Mouse (Mus musculus): ENCODE results near the gene Mapk13. TPM values are rescaled to one million over a fixed set of nuclear protein-coding genes. Genes with fewer than 3 reads are reported as not detected.
A peak's percentile ranks its signal among the peaks of the same experiment; 100 is the strongest.
"Not testable (repeated sequence)": the region's sequence is repeated elsewhere in the genome, so short reads cannot be mapped to it uniquely, and the experiment has no call there.

The Mapk13 gene
- 126 and 130 TPM in 2 replicates for polyA plus RNA-seq (2015; fragmentation: Nextera tagmentation; extraction: Ambion mirVana)

- Histone ChIP-seq H3K27ac (peak within 1 kb of the TSS; percentile 75), H3K4me2 (peak within 1 kb of the TSS; percentile 90), H3K9ac (peak within 1 kb of the TSS; percentile 50), H3K27me3 (peaks cover 11% of the 10 kb centered on the region; the same call in 1 of the 2 replicates), H3K4me3 (peak within 1 kb of the TSS; percentile 55), H3K9me3 (no peaks in the 10 kb centered on the region), H3K36me3 (no peaks in the 10 kb centered on the region), H3K4me1 (peaks cover 26% of the 10 kb centered on the region)
- WGBS = under 1% methylated on average over 30 of the region's 58 CpGs
- ATAC-seq (ENCODE audit: insufficient number of reproducible peaks, low FRiP score, low TSS enrichment, low read depth) = no peak
Observed at GRCm38 (mm10) chr17:28769121-28769874, at the start of gene Mapk13. Gene Mapk13 (plus strand): TSS chr17:28769297.

- Histone ChIP-seq H3K9me3 (no peaks in the 10 kb centered on the region), H3K27me3 (no peaks in the 10 kb centered on the region), H3K4me3 (no peak within 1 kb of the TSS), H3K9ac (no peak within 1 kb of the TSS), H3K36me3 (peaks cover 83% of the 10 kb centered on the region), H3K4me2 (no peak within 1 kb of the TSS), H3K4me1 (no peaks in the 10 kb centered on the region), H3K27ac (no peak within 1 kb of the TSS)
- no peak for ATAC-seq (ENCODE audit: insufficient number of reproducible peaks, low FRiP score, low TSS enrichment, low read depth)
- 90% methylated on average over 4 of the region's 4 CpGs for WGBS
Observed at GRCm38 (mm10) chr17:28725783-28726182, 43.3 kb upstream of the Mapk13 start, which contains the start of gene AC170998.1. Gene AC170998.1 (plus strand): TSS chr17:28726083.

- H3K9me3 ChIP-seq; ATAC-seq (ENCODE audit: insufficient number of reproducible peaks, low FRiP score, low TSS enrichment, low read depth); H3K9ac ChIP-seq; H3K27me3 ChIP-seq; H3K27ac ChIP-seq; H3K4me2 ChIP-seq; H3K4me1 ChIP-seq; H3K4me3 ChIP-seq: not testable (repeated sequence)
- 79% methylated on average over 11 of the region's 11 CpGs for WGBS
- H3K36me3 ChIP-seq = peaks cover 89% of the 10 kb centered on the region
Observed at GRCm38 (mm10) chr17:28727511-28727910, 41.6 kb upstream of the Mapk13 start.

GRCm38 (mm10) chr17:28735317-28736105, 33.6 kb upstream of the Mapk13 start:
- H3K36me3 ChIP-seq = peaks cover 58% of the 10 kb centered on the region
- WGBS = 90% methylated on average over 6 of the region's 6 CpGs
- ATAC-seq (ENCODE audit: insufficient number of reproducible peaks, low FRiP score, low TSS enrichment, low read depth) = no peak

GRCm38 (mm10) chr17:28736486-28736885, 32.6 kb upstream of the Mapk13 start:
- Histone ChIP-seq H3K9me3 (no peaks in the 10 kb centered on the region), H3K4me2 (no peak overlapping the region), H3K27me3 (no peaks in the 10 kb centered on the region), H3K36me3 (peaks cover 57% of the 10 kb centered on the region), H3K4me1 (no peaks in the 10 kb centered on the region), H3K4me3 (no peak overlapping the region), H3K9ac (no peak overlapping the region), H3K27ac (no peak overlapping the region)
- 69% methylated on average over 4 of the region's 4 CpGs for WGBS
- no peak for ATAC-seq (ENCODE audit: insufficient number of reproducible peaks, low FRiP score, low TSS enrichment, low read depth)

More at GRCm38 (mm10) chr17:28735317-28736105, 33.6 kb upstream of the Mapk13 start:
- Histone ChIP-seq H3K4me2 (no peak overlapping the region), H3K9me3 (no peaks in the 10 kb centered on the region), H3K4me3 (no peak overlapping the region), H3K4me1 (no peaks in the 10 kb centered on the region), H3K27ac (no peak overlapping the region), H3K9ac (no peak overlapping the region), H3K27me3 (no peaks in the 10 kb centered on the region)

GRCm38 (mm10) chr17:28737973-28738372, 31.1 kb upstream of the Mapk13 start:
- no peaks in the 10 kb centered on the region for H3K9me3 ChIP-seq
- no peak overlapping the region for H3K27ac ChIP-seq
- no peak for ATAC-seq (ENCODE audit: insufficient number of reproducible peaks, low FRiP score, low TSS enrichment, low read depth)
- H3K9ac ChIP-seq = no peak overlapping the region
- H3K36me3 ChIP-seq = peaks cover 56% of the 10 kb centered on the region
- H3K4me3 ChIP-seq = no peak overlapping the region
- H3K27me3 ChIP-seq = no peaks in the 10 kb centered on the region
- H3K4me2 ChIP-seq = no peak overlapping the region
- no peaks in the 10 kb centered on the region for H3K4me1 ChIP-seq
- WGBS = 85% methylated on average over 4 of the region's 4 CpGs

GRCm38 (mm10) chr17:28739244-28739643, 29.9 kb upstream of the Mapk13 start:
- Histone ChIP-seq H3K9me3 (no peaks in the 10 kb centered on the region), H3K4me2 (no peak overlapping the region), H3K27ac (no peak overlapping the region), H3K4me1 (no peaks in the 10 kb centered on the region), H3K9ac (no peak overlapping the region), H3K36me3 (peaks cover 64% of the 10 kb centered on the region), H3K4me3 (no peak overlapping the region), H3K27me3 (no peaks in the 10 kb centered on the region)
- 91% methylated on average over 6 of the region's 6 CpGs for WGBS
- ATAC-seq (ENCODE audit: insufficient number of reproducible peaks, low FRiP score, low TSS enrichment, low read depth) = no peak

GRCm38 (mm10) chr17:28743145-28743866, 25.8 kb upstream of the Mapk13 start:
- Histone ChIP-seq H3K27me3 (no peaks in the 10 kb centered on the region), H3K4me3 (no peak overlapping the region), H3K9ac (no peak overlapping the region), H3K4me2 (no peak overlapping the region), H3K4me1 (no peaks in the 10 kb centered on the region), H3K36me3 (peaks cover 94% of the 10 kb centered on the region), H3K9me3 (no peaks in the 10 kb centered on the region), H3K27ac (no peak overlapping the region)
- ATAC-seq (ENCODE audit: insufficient number of reproducible peaks, low FRiP score, low TSS enrichment, low read depth) = no peak
- 93% methylated on average over 11 of the region's 11 CpGs for WGBS

GRCm38 (mm10) chr17:28743916-28744315, 25.2 kb upstream of the Mapk13 start:
- ATAC-seq (ENCODE audit: insufficient number of reproducible peaks, low FRiP score, low TSS enrichment, low read depth) = no peak
- H3K27ac ChIP-seq = no peak overlapping the region
- no peak overlapping the region for H3K4me2 ChIP-seq
- H3K36me3 ChIP-seq = peaks cover 93% of the 10 kb centered on the region
- no peaks in the 10 kb centered on the region for H3K27me3 ChIP-seq
- H3K4me1 ChIP-seq = no peaks in the 10 kb centered on the region
- no peaks in the 10 kb centered on the region for H3K9me3 ChIP-seq
- WGBS = 92% methylated on average over 9 of the region's 9 CpGs
- no peak overlapping the region for H3K4me3 ChIP-seq
- no peak overlapping the region for H3K9ac ChIP-seq

GRCm38 (mm10) chr17:28745773-28746172, 23.3 kb upstream of the Mapk13 start:
- H3K36me3 ChIP-seq = peaks cover 80% of the 10 kb centered on the region
- no peaks in the 10 kb centered on the region for H3K4me1 ChIP-seq
- no peaks in the 10 kb centered on the region for H3K27me3 ChIP-seq
- H3K9me3 ChIP-seq = no peaks in the 10 kb centered on the region
- 77% methylated on average over 6 of the region's 6 CpGs for WGBS
- no peak for ATAC-seq (ENCODE audit: insufficient number of reproducible peaks, low FRiP score, low TSS enrichment, low read depth)
- no peak overlapping the region for H3K4me3 ChIP-seq
- no peak overlapping the region for H3K4me2 ChIP-seq
- no peak overlapping the region for H3K9ac ChIP-seq
- H3K27ac ChIP-seq = no peak overlapping the region

GRCm38 (mm10) chr17:28748001-28748400, 21.1 kb upstream of the Mapk13 start:
- Histone ChIP-seq H3K27ac (no peak overlapping the region), H3K4me3 (no peak overlapping the region), H3K9me3 (no peaks in the 10 kb centered on the region), H3K4me1 (no peaks in the 10 kb centered on the region), H3K36me3 (peaks cover 60% of the 10 kb centered on the region), H3K9ac (no peak overlapping the region), H3K4me2 (no peak overlapping the region), H3K27me3 (no peaks in the 10 kb centered on the region)
- no peak for ATAC-seq (ENCODE audit: insufficient number of reproducible peaks, low FRiP score, low TSS enrichment, low read depth)
- 87% methylated on average over 4 of the region's 4 CpGs for WGBS

Data from limb, embryonic 15.5 days (tissue).